Mouse (Mus musculus): ENCODE data around the gene Olfr262.

DNA sequence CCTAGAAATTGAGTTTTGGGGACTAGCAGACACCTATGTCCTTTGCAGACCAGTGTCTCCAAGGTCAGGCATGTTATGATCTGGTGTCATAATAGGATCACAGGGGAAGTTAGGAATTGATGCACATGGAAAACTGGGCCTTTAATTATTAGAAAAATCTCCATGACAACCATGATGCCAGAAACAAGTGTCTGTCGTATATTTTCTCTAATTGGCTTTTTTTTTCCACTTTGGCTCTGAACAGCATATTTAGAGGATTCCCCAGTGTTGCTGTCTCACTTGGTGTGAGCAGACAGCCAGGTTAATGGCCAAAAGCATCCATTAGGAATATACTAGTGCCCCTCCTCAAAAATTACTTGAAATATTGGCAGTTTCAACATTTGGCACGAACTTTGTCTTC, 38.1 kb upstream of the Olfr262 start, which contains the start of gene Olfr1434:
- TF ChIP-seq CTCF (IDR thresholded peaks at IDR 0.05; ENCODE audit: insufficient read depth, low read depth, low read length) = no peak
- TF ChIP-seq POLR2A (IDR thresholded peaks at IDR 0.05; ENCODE audit: insufficient read depth, low read depth, low read length) = no peak

Data from olfactory bulb, adult 2 months (tissue).